In the genomic region with DNA sequence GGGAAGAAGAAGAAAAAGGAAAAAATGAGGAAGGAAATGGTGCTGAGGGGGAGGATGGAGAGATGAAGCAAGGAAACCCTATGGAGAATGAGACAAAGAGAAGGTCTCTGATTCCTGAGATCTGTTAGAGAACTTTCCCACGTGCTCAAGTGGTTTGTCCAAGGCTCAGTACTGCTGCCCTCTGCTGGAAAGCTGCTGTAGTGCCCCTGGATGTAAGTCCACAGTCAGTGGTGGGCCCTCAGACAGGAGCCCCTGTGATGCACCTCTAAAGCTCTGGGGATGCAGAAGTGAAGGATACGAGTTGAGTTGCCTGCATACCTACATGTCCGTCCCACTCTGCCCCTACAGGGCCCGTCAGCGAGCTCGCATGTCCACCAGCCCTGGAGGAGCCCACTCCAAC, we compare ENCODE assay signal across 10 mouse cellular contexts. TPM values are rescaled to one million over a fixed set of nuclear protein-coding genes. Genes with fewer than 3 reads are reported as not detected.
DNase-seq lines count a peak whose midpoint lies in the region; ATAC-seq and TF ChIP-seq lines count a peak whose summit lies in the region.
"Had no signal": no experiment of that assay in that cellular context is flagged by ENCODE, and none has a peak within 500 bp of the region (broad histone marks: within the 10 kb centered on the region; RNA-seq: fewer than 3 reads in every experiment).

No protein-coding gene starts in this region.

- DNase-seq in layer of hippocampus, adult 11-12 months (ENCODE audit: low spot score): peak; percentile 72
- DNase-seq in layer of hippocampus, adult 9-10 months (ENCODE audit: low spot score): no peak
- DNase-seq in forelimb bud, embryonic 11.5 days (ENCODE audit: low read depth, low spot score): peak; percentile 65
- peak; percentile 72 for DNase-seq in kidney, adult 2 months
- peak; percentile 34 for DNase-seq in liver, embryonic 13.5 days
- peak; percentile 46 for DNase-seq in testis, postnatal 14 days (ENCODE audit: low spot score)

- H3K9me3 ChIP-seq in liver, embryonic 13.5 days (replicated peaks): no peaks in the 10 kb centered on the region
- H3K9me3 ChIP-seq in neural tube, embryonic 12.5 days: no peaks in the 10 kb centered on the region
- H3K9me3 ChIP-seq: embryonic facial prominence, embryonic 15.5 days; neural tube, embryonic 13.5 days had no signal

- H3K27ac ChIP-seq in bone marrow macrophage, adult 2 months (ENCODE audit: insufficient read depth, low read depth, low read length): no peak overlapping the region
- no peak overlapping the region for H3K27ac ChIP-seq in kidney, adult 2 months (ENCODE audit: insufficient read depth, low read depth, low read length)
- H3K27ac ChIP-seq in liver, embryonic 13.5 days: no peak overlapping the region
- H3K27ac ChIP-seq in neural tube, embryonic 12.5 days: no peak overlapping the region
- H3K27ac ChIP-seq: embryonic facial prominence, embryonic 15.5 days; neural tube, embryonic 13.5 days had no signal

- TF ChIP-seq POLR2A in bone marrow macrophage, adult 2 months (IDR thresholded peaks at IDR 0.05; ENCODE audit: borderline replicate concordance, low read depth, low read length): no peak
- TF ChIP-seq POLR2A in kidney, adult 2 months (IDR thresholded peaks at IDR 0.05; ENCODE audit: low read depth, low read length): no peak

- no peak overlapping the region for H3K4me3 ChIP-seq in bone marrow macrophage, adult 2 months (ENCODE audit: insufficient read depth, low read length)
- no peak overlapping the region for H3K4me3 ChIP-seq in kidney, adult 2 months (ENCODE audit: insufficient read depth, low read depth, low read length)
- H3K4me3 ChIP-seq in liver, embryonic 13.5 days (replicated peaks): no peak overlapping the region
- no peak overlapping the region for H3K4me3 ChIP-seq in neural tube, embryonic 12.5 days
- H3K4me3 ChIP-seq: embryonic facial prominence, embryonic 15.5 days; neural tube, embryonic 13.5 days had no signal

- peak; percentile 87 for TF ChIP-seq CTCF in bone marrow macrophage, adult 2 months (IDR thresholded peaks at IDR 0.05; ENCODE audit: low read depth, low read length)
- TF ChIP-seq CTCF in kidney, adult 2 months (conservative IDR thresholded peaks at IDR 0.05; ENCODE audit: insufficient read depth, insufficient read length, low read depth, low read length): peak; percentile 90

- 50% methylated on average over 6 of the region's 6 CpGs for WGBS in kidney, adult 2 months
- 42% methylated on average over 6 of the region's 6 CpGs for WGBS in liver, embryonic 13.5 days (ENCODE audit: insufficient replicate concordance)
- WGBS in neural tube, embryonic 12.5 days: 41% methylated on average over 6 of the region's 6 CpGs

- 0 out of 2 replicates have a peak, but pooled peaks have one; percentile 43 for ATAC-seq in liver, embryonic 13.5 days (ENCODE audit: low read depth)
- peak; percentile 29; the same call in 1 of the 2 replicates for ATAC-seq in neural tube, embryonic 12.5 days (ENCODE audit: low FRiP score, low read depth)

- H3K36me3 ChIP-seq in kidney, adult 2 months (ENCODE audit: control insufficient read depth, insufficient read depth, low read length): no peaks in the 10 kb centered on the region
- H3K36me3 ChIP-seq in liver, embryonic 13.5 days: no peaks in the 10 kb centered on the region
- no peaks in the 10 kb centered on the region for H3K36me3 ChIP-seq in neural tube, embryonic 12.5 days
- H3K36me3 ChIP-seq: embryonic facial prominence, embryonic 15.5 days; neural tube, embryonic 13.5 days had no signal

- no peaks in the 10 kb centered on the region for H3K4me1 ChIP-seq in bone marrow macrophage, adult 2 months (ENCODE audit: control insufficient read depth, insufficient read depth, low read length)
- peaks cover 3% of the 10 kb centered on the region; the same call in 1 of the 2 replicates for H3K4me1 ChIP-seq in kidney, adult 2 months (ENCODE audit: control insufficient read depth, insufficient read depth, low read length)
- H3K4me1 ChIP-seq in liver, embryonic 13.5 days (replicated peaks): peaks cover 14% of the 10 kb centered on the region
- no peaks in the 10 kb centered on the region; the same call in 1 of the 2 replicates for H3K4me1 ChIP-seq in neural tube, embryonic 12.5 days

- no peaks in the 10 kb centered on the region for H3K27me3 ChIP-seq in kidney, adult 2 months (replicated peaks; ENCODE audit: control insufficient read depth, insufficient read depth, low read length)
- H3K27me3 ChIP-seq in liver, embryonic 13.5 days: no peaks in the 10 kb centered on the region
- no peaks in the 10 kb centered on the region for H3K27me3 ChIP-seq in neural tube, embryonic 12.5 days (replicated peaks)
- H3K27me3 ChIP-seq: embryonic facial prominence, embryonic 15.5 days; neural tube, embryonic 13.5 days had no signal

- no peak overlapping the region for H3K9ac ChIP-seq in liver, embryonic 13.5 days
- H3K9ac ChIP-seq in neural tube, embryonic 12.5 days: no peak overlapping the region
- H3K9ac ChIP-seq: embryonic facial prominence, embryonic 15.5 days; neural tube, embryonic 13.5 days had no signal

- H3K4me2 ChIP-seq in liver, embryonic 13.5 days: no peak overlapping the region
- no peak overlapping the region for H3K4me2 ChIP-seq in neural tube, embryonic 12.5 days (replicated peaks)
- H3K4me2 ChIP-seq: embryonic facial prominence, embryonic 15.5 days; neural tube, embryonic 13.5 days had no signal

RNA-seq across cellular contexts. Expression of a gene that starts 5.5 kb away (rescaled TPM):
- 1.9 and 2.3 TPM in 2 replicates for polyA plus RNA-seq in bone marrow macrophage, adult 2 months (2012; ENCODE audit: insufficient read depth, insufficient read length, missing spikeins)
- polyA plus RNA-seq in kidney, adult 2 months (2012; rRNA removed): 37.9 and 38.9 TPM in 2 replicates
- 2.2 and 2.3 TPM in 2 replicates for polyA plus RNA-seq in liver, embryonic 13.5 days (2015; fragmentation: Nextera tagmentation; extraction: Ambion mirVana)
- 12.1 and 13.4 TPM in 2 replicates for polyA plus RNA-seq in neural tube, embryonic 12.5 days (2016; fragmentation: Nextera tagmentation; extraction: Ambion mirVana)

RNA-seq across cellular contexts. Expression of a gene that starts 34.1 kb away (rescaled TPM):
- polyA plus RNA-seq in bone marrow macrophage, adult 2 months (2012; ENCODE audit: insufficient read depth, insufficient read length, missing spikeins): 0.70 and 1.1 TPM in 2 replicates
- polyA plus RNA-seq in kidney, adult 2 months (2012; rRNA removed): 0.12 and 1.1 TPM in 2 replicates
- polyA plus RNA-seq in liver, embryonic 13.5 days (2015; fragmentation: Nextera tagmentation; extraction: Ambion mirVana): 0.53 and 0.62 TPM in 2 replicates
- polyA plus RNA-seq in neural tube, embryonic 12.5 days (2016; fragmentation: Nextera tagmentation; extraction: Ambion mirVana): 0.13 TPM in 1 of 2 replicates, not detected in the other
- polyA plus RNA-seq: neural tube, embryonic 13.5 days had no signal
